Mouse (Mus musculus): ENCODE measurements around the gene Aco2. TPM values are rescaled to one million over a fixed set of nuclear protein-coding genes. Genes with fewer than 3 reads are reported as not detected.

The Aco2 gene
- polyA plus RNA-seq, 1 experiment from 2014 or later = 252 TPM

DNA sequence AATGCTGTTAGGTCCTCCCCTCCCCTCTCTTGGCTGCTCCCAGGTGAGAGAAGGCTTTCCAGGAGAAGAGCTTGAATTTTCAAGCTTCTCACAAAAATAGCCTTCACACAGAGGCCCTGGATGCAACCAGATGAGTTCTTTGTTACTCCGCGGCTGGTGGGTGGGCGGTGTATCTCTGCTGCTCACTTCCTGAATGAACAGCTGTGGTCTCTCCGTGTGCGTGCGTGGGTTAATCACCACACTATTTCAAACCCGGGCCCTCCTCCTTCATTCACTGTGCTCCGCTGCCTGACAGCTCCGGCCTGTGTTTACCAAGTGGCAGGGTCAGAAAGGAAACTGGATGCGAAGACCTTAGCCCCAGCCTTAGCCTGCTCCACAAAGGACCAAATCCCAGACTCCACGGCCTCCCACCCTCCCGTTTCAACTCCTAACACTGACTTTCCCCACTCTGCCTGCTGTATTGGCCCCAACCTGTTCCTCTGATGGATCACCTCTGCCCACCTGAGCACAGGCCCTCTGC is 60.9 kb downstream of the Aco2 start:
- Histone ChIP-seq H3K27ac (replicated peaks) (peak overlapping the region; percentile 42), H3K9ac (peak overlapping the region; percentile 34; the same call in 1 of the 2 replicates), H3K36me3 (no peaks in the 10 kb centered on the region), H3K9me3 (no peaks in the 10 kb centered on the region), H3K4me2 (no peak overlapping the region), H3K4me1 (replicated peaks) (peaks cover 37% of the 10 kb centered on the region), H3K27me3 (no peaks in the 10 kb centered on the region), H3K4me3 (no peak overlapping the region)
- no peak for ATAC-seq (ENCODE audit: low read depth)
- 25% methylated on average over 12 of the region's 12 CpGs for WGBS

DNA sequence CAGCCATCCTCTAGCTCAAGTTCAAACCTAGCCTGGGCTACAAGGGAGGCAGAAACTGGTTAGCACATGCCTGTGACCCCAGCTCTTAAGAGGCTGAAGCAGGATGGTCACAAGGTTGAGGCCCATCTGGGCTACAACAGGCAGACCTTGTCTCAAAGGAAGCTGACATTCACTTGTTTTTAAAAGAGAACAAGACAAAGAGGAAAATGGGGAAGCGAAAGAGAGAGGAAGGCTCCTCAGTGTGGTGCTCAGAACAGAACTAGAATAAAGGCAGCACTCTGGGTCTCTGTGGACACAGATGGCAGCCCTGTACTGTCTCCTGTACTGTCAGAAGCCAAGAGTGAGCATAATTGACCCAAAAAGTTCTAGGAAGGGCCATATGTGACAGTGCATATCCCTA is 61.9 kb downstream of the Aco2 start:
- H3K9me3 ChIP-seq = no peaks in the 10 kb centered on the region
- no peak overlapping the region for H3K27ac ChIP-seq (replicated peaks)
- WGBS = 80% methylated on average over 1 of the region's 1 CpGs
- H3K27me3 ChIP-seq = no peaks in the 10 kb centered on the region
- H3K9ac ChIP-seq = no peak overlapping the region
- no peak overlapping the region for H3K4me3 ChIP-seq
- H3K4me1 ChIP-seq (replicated peaks) = peaks cover 41% of the 10 kb centered on the region
- no peaks in the 10 kb centered on the region for H3K36me3 ChIP-seq
- no peak overlapping the region for H3K4me2 ChIP-seq
- no peak for ATAC-seq (ENCODE audit: low read depth)

GRCm38 (mm10) chr15:81935869-81936637 is 63.9 kb downstream of the Aco2 start:
- Histone ChIP-seq H3K4me2 (peak overlapping the region; percentile 85), H3K27ac (replicated peaks) (peak overlapping the region; percentile 96), H3K4me3 (peak overlapping the region; percentile 67), H3K4me1 (replicated peaks) (peaks cover 47% of the 10 kb centered on the region), H3K9me3 (no peaks in the 10 kb centered on the region), H3K9ac (peak overlapping the region; percentile 90), H3K27me3 (no peaks in the 10 kb centered on the region), H3K36me3 (peaks cover 10% of the 10 kb centered on the region)
- ATAC-seq (ENCODE audit: low read depth) = peak; percentile 13
- WGBS = 52% methylated on average over 7 of the region's 7 CpGs

DNA sequence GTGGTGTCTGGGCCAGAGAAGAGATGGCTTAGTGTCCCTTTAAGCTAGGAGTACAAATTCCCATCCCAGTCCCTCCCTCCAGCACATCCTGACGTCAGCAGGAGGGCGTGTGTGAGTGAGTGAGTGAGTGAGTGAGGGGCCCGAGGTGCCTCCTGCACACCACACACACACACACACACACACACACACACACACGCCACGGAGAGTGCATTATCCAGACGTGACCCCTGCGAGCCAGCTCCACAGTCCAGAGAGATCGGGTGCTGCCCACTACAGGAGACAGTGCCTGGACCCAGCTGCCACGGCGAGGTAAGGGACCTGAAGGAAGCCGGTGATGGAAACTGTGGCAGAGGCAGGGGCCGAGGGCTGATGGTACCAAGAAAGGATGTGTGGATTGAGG is 64.6 kb downstream of the Aco2 start, which contains the start of gene Csdc2:
Csdc2 (plus strand) TSS at position 81 of the 400 bp plus-strand sequence.
- H3K4me1 ChIP-seq (replicated peaks) = peaks cover 47% of the 10 kb centered on the region
- H3K9me3 ChIP-seq = no peaks in the 10 kb centered on the region
- peak within 1 kb of the TSS; percentile 90 for H3K9ac ChIP-seq
- peak within 1 kb of the TSS; percentile 85 for H3K4me2 ChIP-seq
- peak; percentile 76 for ATAC-seq (ENCODE audit: low read depth)
- WGBS = under 1% methylated on average over 12 of the region's 12 CpGs
- H3K36me3 ChIP-seq = peaks cover 13% of the 10 kb centered on the region
- peak within 1 kb of the TSS; percentile 96 for H3K27ac ChIP-seq (replicated peaks)
- H3K27me3 ChIP-seq = no peaks in the 10 kb centered on the region
- H3K4me3 ChIP-seq = peak within 1 kb of the TSS; percentile 67

DNA sequence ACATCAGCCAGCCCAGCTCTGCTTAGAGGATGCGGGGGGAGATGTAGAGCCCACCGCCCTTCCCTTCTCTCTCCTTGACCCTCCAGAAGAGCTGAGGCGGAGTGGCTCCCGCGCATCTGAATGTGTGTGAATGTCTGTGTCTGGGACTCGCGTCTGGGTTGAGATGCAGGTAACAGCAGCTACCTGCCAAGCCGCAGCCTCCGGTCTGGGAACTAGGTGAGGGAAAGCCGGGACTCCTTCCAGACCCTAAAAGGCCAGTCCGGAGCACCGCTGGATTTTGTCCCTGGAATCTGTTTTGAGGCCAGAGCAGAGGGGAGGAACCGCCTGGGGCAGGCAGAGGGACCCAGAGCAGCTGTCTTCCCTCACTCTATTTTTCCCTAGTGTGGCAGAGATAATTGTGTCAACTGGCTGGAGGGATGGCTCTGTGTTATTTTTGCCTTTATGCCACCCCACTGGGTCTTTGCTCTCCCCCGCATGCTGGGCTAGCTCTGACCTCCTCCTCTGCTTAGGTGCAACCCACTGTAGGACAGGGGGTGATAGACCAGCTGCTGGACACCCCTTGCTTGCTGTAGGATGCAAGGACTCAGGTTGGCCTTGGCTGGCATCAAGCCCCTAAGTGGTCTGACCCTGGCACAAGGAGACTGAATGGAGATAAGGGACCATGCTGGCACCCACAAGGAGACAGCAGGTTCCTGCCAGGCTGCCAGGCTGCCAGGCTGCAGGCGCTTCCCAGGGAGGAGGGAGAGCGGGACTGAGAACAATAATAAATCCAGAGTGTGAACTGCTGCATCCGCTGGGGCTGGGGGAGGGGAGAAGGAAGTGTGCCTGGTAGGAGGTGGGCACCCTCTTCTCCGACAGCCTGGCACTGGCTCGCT is 65.2 kb downstream of the Aco2 start:
- 3% methylated on average over 19 of the region's 19 CpGs for WGBS
- no peaks in the 10 kb centered on the region for H3K9me3 ChIP-seq
- peak overlapping the region; percentile 85 for H3K4me2 ChIP-seq
- H3K36me3 ChIP-seq = peaks cover 13% of the 10 kb centered on the region
- peak; percentile 65 for ATAC-seq (ENCODE audit: low read depth)
- H3K4me1 ChIP-seq (replicated peaks) = peaks cover 48% of the 10 kb centered on the region
- peak overlapping the region; percentile 67 for H3K4me3 ChIP-seq
- peak overlapping the region; percentile 96 for H3K27ac ChIP-seq (replicated peaks)
- peak overlapping the region; percentile 90 for H3K9ac ChIP-seq
- no peaks in the 10 kb centered on the region for H3K27me3 ChIP-seq

GRCm38 (mm10) chr15:81938246-81938645 is 66.1 kb downstream of the Aco2 start:
- H3K4me2 ChIP-seq = peak overlapping the region; percentile 85
- peak overlapping the region; percentile 67 for H3K4me3 ChIP-seq
- peak overlapping the region; percentile 96 for H3K27ac ChIP-seq (replicated peaks)
- H3K36me3 ChIP-seq = peaks cover 13% of the 10 kb centered on the region
- H3K4me1 ChIP-seq (replicated peaks) = peaks cover 46% of the 10 kb centered on the region
- 24% methylated on average over 2 of the region's 2 CpGs for whole genome bisulfite sequencing
- peak overlapping the region; percentile 90 for H3K9ac ChIP-seq
- ATAC-seq (ENCODE audit: low read depth) = peak; percentile 22; the same call in 1 of the 2 replicates
- H3K9me3 ChIP-seq = no peaks in the 10 kb centered on the region
- no peaks in the 10 kb centered on the region for H3K27me3 ChIP-seq

DNA sequence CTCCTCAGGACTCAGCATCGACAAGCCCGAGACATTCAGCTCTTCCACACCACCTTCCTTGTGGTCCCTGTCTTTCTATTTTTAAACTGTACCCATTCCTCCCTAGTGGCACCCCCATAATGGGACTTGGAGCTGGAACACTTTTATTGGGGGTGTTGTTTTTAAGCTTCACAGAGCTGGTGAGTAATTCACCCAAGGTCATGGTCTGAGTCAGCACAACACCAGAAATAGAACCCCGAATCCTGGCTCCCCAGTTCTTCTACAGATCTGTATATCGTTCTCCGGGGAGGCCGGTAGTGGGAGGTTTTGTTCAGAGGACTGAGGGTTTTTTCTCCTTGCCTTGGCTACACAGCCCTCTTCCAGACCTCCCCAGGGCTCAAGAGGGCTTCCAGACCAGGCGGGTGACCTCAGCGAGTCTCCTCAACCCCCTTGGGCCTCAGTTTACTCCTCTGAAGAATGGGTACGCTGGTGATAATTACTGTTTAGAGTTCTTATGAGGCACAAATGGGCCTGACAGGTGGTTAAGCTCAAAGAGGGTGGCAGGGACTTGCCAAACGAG is 67.1 kb downstream of the Aco2 start:
- H3K36me3 ChIP-seq = peaks cover 13% of the 10 kb centered on the region
- no peak overlapping the region for H3K27ac ChIP-seq (replicated peaks)
- H3K4me3 ChIP-seq = no peak overlapping the region
- H3K4me2 ChIP-seq = peak overlapping the region; percentile 85
- no peaks in the 10 kb centered on the region for H3K9me3 ChIP-seq
- ATAC-seq (ENCODE audit: low read depth) = no peak
- peak overlapping the region; percentile 90 for H3K9ac ChIP-seq
- H3K4me1 ChIP-seq (replicated peaks) = peaks cover 50% of the 10 kb centered on the region
- H3K27me3 ChIP-seq = no peaks in the 10 kb centered on the region
- WGBS = 91% methylated on average over 10 of the region's 10 CpGs

DNA sequence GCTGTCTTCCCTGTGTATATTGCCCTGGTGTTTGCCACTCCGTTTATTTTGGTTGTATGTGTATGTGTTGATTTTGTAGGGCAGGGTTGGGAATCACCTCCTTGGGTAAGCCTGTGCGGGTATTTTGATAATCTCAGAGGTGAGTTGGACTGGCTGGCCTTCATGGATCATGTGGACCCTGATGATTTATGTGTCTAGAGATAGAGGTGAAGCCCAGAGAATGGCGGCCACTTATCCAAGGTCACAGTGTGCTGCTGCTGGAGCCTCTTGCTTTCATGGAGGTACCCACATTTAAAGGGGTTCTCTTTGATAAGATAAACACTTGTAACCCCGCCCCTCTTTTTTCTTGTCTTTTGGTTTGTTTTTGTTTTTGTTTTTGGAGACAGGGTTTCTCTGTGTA is 67.7 kb downstream of the Aco2 start:
- Histone ChIP-seq H3K27me3 (no peaks in the 10 kb centered on the region), H3K4me2 (no peak overlapping the region), H3K9ac (no peak overlapping the region), H3K27ac (replicated peaks) (no peak overlapping the region), H3K9me3 (no peaks in the 10 kb centered on the region), H3K4me3 (no peak overlapping the region), H3K4me1 (replicated peaks) (peaks cover 50% of the 10 kb centered on the region), H3K36me3 (peaks cover 13% of the 10 kb centered on the region)
- ATAC-seq (ENCODE audit: low read depth) = no peak
- 92% methylated on average over 4 of the region's 4 CpGs for WGBS

DNA sequence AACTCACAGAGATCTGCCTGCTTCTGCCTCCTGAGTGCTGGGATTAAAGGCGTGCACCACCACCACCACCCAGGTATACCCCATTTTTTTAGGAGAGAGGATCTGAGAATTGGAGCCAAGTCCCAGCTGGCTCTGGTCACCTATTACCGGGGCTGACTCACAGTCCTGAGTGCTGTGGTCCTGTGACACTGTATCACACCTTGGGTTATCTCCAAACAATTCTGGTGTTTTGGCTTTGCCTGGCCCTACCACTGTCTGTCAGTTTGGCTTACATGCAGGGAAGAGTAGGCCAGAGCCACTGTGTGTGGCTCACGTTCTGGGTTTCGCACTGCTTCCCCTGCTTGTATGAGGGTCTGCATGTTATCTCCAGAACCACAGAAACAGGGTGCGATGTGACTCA is 68.1 kb downstream of the Aco2 start:
- WGBS = 94% methylated on average over 5 of the region's 5 CpGs
- H3K9me3 ChIP-seq = no peaks in the 10 kb centered on the region
- no peak overlapping the region for H3K4me2 ChIP-seq
- no peak overlapping the region for H3K4me3 ChIP-seq
- no peak overlapping the region for H3K27ac ChIP-seq (replicated peaks)
- H3K36me3 ChIP-seq = peaks cover 13% of the 10 kb centered on the region
- H3K4me1 ChIP-seq (replicated peaks) = peaks cover 50% of the 10 kb centered on the region
- no peaks in the 10 kb centered on the region for H3K27me3 ChIP-seq
- 0 out of 2 replicates have a peak overlapping the region, but pooled peaks have one; percentile 2 for H3K9ac ChIP-seq
- ATAC-seq (ENCODE audit: low read depth) = no peak

DNA sequence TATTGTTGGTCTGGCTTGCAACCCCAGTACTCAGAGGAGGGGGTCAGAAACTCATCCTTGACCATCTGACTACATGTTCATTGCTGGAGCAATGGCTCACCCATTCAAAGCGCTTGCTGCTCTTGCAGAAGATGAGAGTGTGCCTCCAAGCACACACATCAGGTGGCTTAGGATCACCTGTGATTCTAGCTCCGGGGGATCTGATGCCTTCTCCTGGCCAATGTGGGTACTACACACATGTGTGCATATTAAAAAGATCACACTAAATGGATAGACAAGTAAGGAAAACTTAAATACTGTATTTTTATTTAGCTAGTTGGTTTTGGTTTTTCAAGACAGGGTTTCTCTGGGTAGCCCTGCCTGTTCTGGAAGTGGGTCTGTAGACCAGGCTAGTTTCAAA is 68.9 kb downstream of the Aco2 start:
- H3K4me3 ChIP-seq = no peak overlapping the region
- peaks cover 13% of the 10 kb centered on the region for H3K36me3 ChIP-seq
- no peak overlapping the region for H3K9ac ChIP-seq
- WGBS = 93% methylated on average over 2 of the region's 2 CpGs
- H3K9me3 ChIP-seq = no peaks in the 10 kb centered on the region
- H3K4me2 ChIP-seq = no peak overlapping the region
- no peak overlapping the region for H3K27ac ChIP-seq (replicated peaks)
- H3K27me3 ChIP-seq = no peaks in the 10 kb centered on the region
- peaks cover 47% of the 10 kb centered on the region for H3K4me1 ChIP-seq (replicated peaks)
- ATAC-seq (ENCODE audit: low read depth) = no peak

DNA sequence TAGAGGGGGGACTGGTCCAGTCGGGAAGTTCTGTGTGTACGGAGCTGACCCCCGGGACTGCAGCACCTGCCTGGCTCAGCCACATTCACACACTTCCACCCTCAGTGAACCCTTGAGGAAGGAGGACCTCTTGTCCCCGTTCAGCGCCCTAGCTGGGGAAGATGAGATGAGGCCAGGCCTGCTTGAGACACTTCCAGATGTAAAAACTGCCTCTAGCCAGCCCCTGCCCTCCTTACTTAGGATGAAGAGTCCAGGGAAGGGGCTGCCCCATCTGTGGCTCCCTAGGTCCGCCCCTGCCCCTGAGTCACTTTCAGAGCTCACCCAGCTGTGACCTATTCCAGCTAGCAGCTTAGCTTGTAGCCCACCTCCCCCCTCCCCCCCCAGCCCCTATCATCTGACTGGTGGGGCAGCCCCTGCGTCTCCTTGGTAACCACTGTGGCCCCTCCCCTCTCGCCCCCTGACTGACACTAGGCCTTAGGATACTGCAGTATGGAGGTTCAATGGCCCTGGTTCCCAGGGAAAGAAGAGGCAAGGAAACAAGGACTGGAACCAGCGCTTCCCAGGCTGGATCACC is 71.2 kb downstream of the Aco2 start:
- Histone ChIP-seq H3K9me3 (no peaks in the 10 kb centered on the region), H3K4me1 (replicated peaks) (peaks cover 25% of the 10 kb centered on the region), H3K9ac (peak overlapping the region; percentile 50; the same call in 1 of the 2 replicates), H3K4me2 (0 out of 2 replicates have a peak overlapping the region, but pooled peaks have one; percentile 0), H3K36me3 (peaks cover 35% of the 10 kb centered on the region), H3K27ac (replicated peaks) (peak overlapping the region; percentile 46), H3K27me3 (no peaks in the 10 kb centered on the region), H3K4me3 (no peak overlapping the region)
- 11% methylated on average over 9 of the region's 9 CpGs for WGBS
- peak; percentile 32; the same call in 1 of the 2 replicates for ATAC-seq (ENCODE audit: low read depth)

All from neural tube, embryonic 13.5 days (tissue).